Mouse (Mus musculus) lung, adult 2 months (tissue): ENCODE measurements around the gene Bmf.

Experiments used
- CTCF ChIP-seq: fragments of 200-500 bp; IDR thresholded peaks from 2 replicates; pipeline ENCODE4 v1.5.1; 2011; ENCODE audit warnings: mild to moderate bottlenecking, low read length, control low read depth; ENCODE audit not compliant: insufficient read depth
- POLR2A ChIP-seq: fragments of 200-500 bp; IDR thresholded peaks from 2 replicates; pipeline ENCODE4 v1.6.1; 2011; ENCODE audit warnings: low read depth, mild to moderate bottlenecking, control low read depth, low read length, borderline replicate concordance; ENCODE audit errors: extremely low read depth

DNA sequence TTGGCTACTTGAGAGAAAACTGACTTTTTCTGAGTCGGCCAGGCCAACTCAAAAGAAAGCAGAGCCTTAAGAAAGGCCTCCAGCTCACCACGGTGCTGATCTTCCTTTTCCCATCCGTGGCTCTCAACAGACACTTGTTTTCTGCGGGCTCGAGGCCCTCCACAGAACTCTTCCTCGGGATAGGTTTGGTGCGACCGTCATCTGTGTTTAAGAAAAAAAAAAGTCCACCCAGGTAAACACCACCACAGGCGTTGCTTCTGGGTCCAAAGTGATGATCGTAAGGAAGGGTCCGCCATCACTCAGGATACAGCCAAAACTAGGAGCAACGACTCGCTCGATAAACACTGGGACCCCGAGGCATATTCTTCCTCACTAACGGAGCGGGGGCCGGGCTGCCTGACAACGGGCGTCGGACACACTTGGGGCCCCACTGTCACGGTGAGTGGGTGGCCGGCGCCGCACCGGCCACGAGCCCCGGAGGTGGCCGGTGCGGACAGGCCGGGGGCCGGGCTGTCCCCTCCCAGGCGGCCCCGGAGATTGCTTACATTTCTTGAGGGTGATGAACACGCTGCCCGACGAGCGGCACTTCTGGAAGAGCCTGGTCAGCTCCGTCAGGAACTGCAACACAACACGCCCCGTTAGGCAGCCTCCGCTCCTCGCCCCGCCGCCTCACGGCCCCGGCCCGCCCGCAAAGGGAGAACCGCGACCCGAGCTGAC lies 70.5 kb downstream of the Bmf start:
- TF ChIP-seq POLR2A (no peak), CTCF (no peak)
